24 mouse cellular contexts compared by ENCODE assay signal in the genomic region with DNA sequence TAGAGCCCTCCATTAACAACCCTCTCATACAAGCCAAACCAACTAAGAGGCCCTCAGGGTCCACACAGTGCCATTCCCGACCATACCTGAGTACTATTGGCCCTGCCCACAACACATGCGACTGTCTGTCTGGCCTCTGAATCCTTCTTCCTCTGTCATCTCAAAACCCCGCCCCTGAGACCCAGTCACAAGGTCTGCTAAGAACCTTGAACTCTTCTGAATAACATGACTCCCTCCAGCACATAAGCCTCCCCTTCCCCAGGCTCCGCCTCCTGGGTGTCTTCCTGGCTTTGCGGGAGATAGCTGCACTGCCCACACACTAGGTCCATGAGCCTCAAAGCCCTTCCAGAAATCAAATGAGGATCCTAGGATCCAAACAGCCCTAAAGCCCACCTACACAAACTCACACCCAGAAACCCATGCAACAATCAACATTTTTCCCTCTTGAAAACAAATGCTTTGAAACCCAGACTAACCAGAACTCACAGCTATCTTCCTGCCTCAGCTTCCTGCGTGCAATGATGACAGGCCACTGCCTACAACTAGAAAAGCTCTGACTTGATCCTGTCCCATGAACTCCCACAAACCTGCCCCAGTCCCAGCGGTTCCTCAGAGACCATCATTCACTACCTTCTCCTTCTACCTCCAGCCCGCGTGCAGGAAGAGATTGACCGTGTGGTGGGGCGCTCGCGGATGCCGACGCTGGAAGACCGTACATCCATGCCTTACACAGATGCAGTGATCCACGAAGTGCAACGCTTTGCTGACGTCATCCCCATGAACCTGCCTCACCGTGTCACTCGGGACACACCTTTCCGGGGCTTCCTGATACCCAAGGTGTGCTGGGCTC. TPM values are rescaled to one million over a fixed set of nuclear protein-coding genes. Genes with fewer than 3 reads are reported as not detected.
A peak's percentile ranks its signal among the peaks of the same experiment; 100 is the strongest.
DNase-seq lines count a peak whose midpoint lies in the region; ATAC-seq and TF ChIP-seq lines count a peak whose summit lies in the region.
"Had no signal": no experiment of that assay in that cellular context is flagged by ENCODE, and none has a peak within 500 bp of the region (broad histone marks: within the 10 kb centered on the region; RNA-seq: fewer than 3 reads in every experiment).

No protein-coding gene starts in this region.

- no peaks in the 10 kb centered on the region for H3K9me3 ChIP-seq in heart, embryonic 12.5 days (replicated peaks)
- no peaks in the 10 kb centered on the region; the same call in 1 of the 2 replicates for H3K9me3 ChIP-seq in heart, embryonic 11.5 days (replicated peaks; ENCODE audit: control insufficient read depth, low read length)
- H3K9me3 ChIP-seq in intestine, postnatal 0 days (ENCODE audit: control insufficient read depth): no peaks in the 10 kb centered on the region
- H3K9me3 ChIP-seq: hindbrain, embryonic 13.5 days had no signal

- WGBS in heart, embryonic 12.5 days: 83% methylated on average over 22 of the region's 22 CpGs
- WGBS in heart, embryonic 11.5 days (ENCODE audit: insufficient replicate concordance): 80% methylated on average over 22 of the region's 22 CpGs
- WGBS in lung, adult 2 months: 85% methylated on average over 22 of the region's 22 CpGs
- 89% methylated on average over 22 of the region's 22 CpGs for WGBS in intestine, postnatal 0 days

- no peak overlapping the region for H3K9ac ChIP-seq in heart, embryonic 12.5 days
- no peak overlapping the region for H3K9ac ChIP-seq in heart, embryonic 11.5 days (ENCODE audit: low read depth, low read length)
- H3K9ac ChIP-seq in intestine, postnatal 0 days (ENCODE audit: low read depth, low read length): no peak overlapping the region
- H3K9ac ChIP-seq: hindbrain, embryonic 13.5 days had no signal

- no peak overlapping the region for H3K4me3 ChIP-seq in heart, embryonic 12.5 days
- no peak overlapping the region for H3K4me3 ChIP-seq in heart, embryonic 11.5 days (ENCODE audit: low read depth, low read length)
- H3K4me3 ChIP-seq in lung, adult 2 months (replicated peaks; ENCODE audit: extremely low read depth, low read depth, low read length): no peak overlapping the region
- H3K4me3 ChIP-seq in intestine, postnatal 0 days (ENCODE audit: low read depth, low read length): no peak overlapping the region
- H3K4me3 ChIP-seq: erythroblast, embryonic 14.5 days; hindbrain, embryonic 13.5 days; midbrain, embryonic 10.5 days had no signal

- H3K4me1 ChIP-seq in heart, embryonic 12.5 days (replicated peaks): 0 out of 2 replicates have a peak, but pooled peaks cover 4% of the 10 kb centered on the region
- H3K4me1 ChIP-seq in heart, embryonic 11.5 days (ENCODE audit: control insufficient read depth, insufficient read depth, low read length): no peaks in the 10 kb centered on the region
- no peaks in the 10 kb centered on the region for H3K4me1 ChIP-seq in lung, adult 2 months (ENCODE audit: control insufficient read depth, insufficient read depth, low read length)
- 0 out of 2 replicates have a peak, but pooled peaks cover 3% of the 10 kb centered on the region for H3K4me1 ChIP-seq in intestine, postnatal 0 days (replicated peaks; ENCODE audit: control insufficient read depth, insufficient read depth, low read length)
- H3K4me1 ChIP-seq: hindbrain, embryonic 13.5 days; midbrain, embryonic 10.5 days had no signal

- no peaks in the 10 kb centered on the region for H3K27me3 ChIP-seq in heart, embryonic 12.5 days (replicated peaks)
- H3K27me3 ChIP-seq in heart, embryonic 11.5 days (ENCODE audit: control insufficient read depth, insufficient read depth, low read length): no peaks in the 10 kb centered on the region
- H3K27me3 ChIP-seq in intestine, postnatal 0 days (replicated peaks; ENCODE audit: control insufficient read depth, insufficient read depth, low read length): no peaks in the 10 kb centered on the region
- H3K27me3 ChIP-seq: hindbrain, embryonic 13.5 days had no signal

- H3K4me2 ChIP-seq in heart, embryonic 12.5 days: no peak overlapping the region
- no peak overlapping the region for H3K4me2 ChIP-seq in heart, embryonic 11.5 days
- no peak overlapping the region for H3K4me2 ChIP-seq in intestine, postnatal 0 days (replicated peaks; ENCODE audit: low read depth)
- H3K4me2 ChIP-seq: hindbrain, embryonic 13.5 days had no signal

- ATAC-seq in heart, embryonic 12.5 days (ENCODE audit: insufficient number of reproducible peaks, low FRiP score): 0 out of 2 replicates have a peak, but pooled peaks have one; percentile 38
- no peak for ATAC-seq in heart, embryonic 11.5 days (replicated peaks; ENCODE audit: insufficient number of reproducible peaks, low FRiP score, low TSS enrichment)
- peak; percentile 25; the same call in 1 of the 2 replicates for ATAC-seq in intestine, postnatal 0 days
- ATAC-seq: forebrain, embryonic 14.5 days had no signal

- TF ChIP-seq POLR2A in lung, adult 2 months (IDR thresholded peaks at IDR 0.05; ENCODE audit: borderline replicate concordance, extremely low read depth, low read depth, low read length): peak; percentile 33; the same call in 1 of the 2 replicates

- no peak for DNase-seq in lung, adult 2 months
- DNase-seq in lung, postnatal 25 days (ENCODE audit: low spot score): no peak
- peak; percentile 65 to 73 for DNase-seq in kidney, postnatal 36 days
- no peak for DNase-seq in right cerebral cortex, postnatal 36 days (ENCODE audit: low spot score in 2 of 2)
- DNase-seq in thymus, postnatal 25 days: no peak
- DNase-seq: cerebellum, postnatal 36 days; heart, postnatal 10 days; lung, postnatal 36 days; right cerebral cortex, adult 18-20 months; thymus, postnatal 36 days had no signal

- no peaks in the 10 kb centered on the region for H3K36me3 ChIP-seq in heart, embryonic 12.5 days
- H3K36me3 ChIP-seq in heart, embryonic 11.5 days (ENCODE audit: control insufficient read depth, insufficient read depth, low read length): no peaks in the 10 kb centered on the region
- H3K36me3 ChIP-seq in intestine, postnatal 0 days (ENCODE audit: control insufficient read depth, insufficient read depth): no peaks in the 10 kb centered on the region
- H3K36me3 ChIP-seq: hindbrain, embryonic 13.5 days; midbrain, embryonic 10.5 days had no signal

- no peak for TF ChIP-seq CTCF in lung, adult 2 months (IDR thresholded peaks at IDR 0.05; ENCODE audit: insufficient read depth, low read length)
- TF ChIP-seq CTCF in intestine, postnatal 0 days (IDR thresholded peaks at IDR 0.05; ENCODE audit: low read depth): no peak

- H3K27ac ChIP-seq in heart, embryonic 12.5 days (ENCODE audit: poor library complexity, severe bottlenecking): no peak overlapping the region
- no peak overlapping the region for H3K27ac ChIP-seq in heart, embryonic 11.5 days (ENCODE audit: low read depth, low read length)
- H3K27ac ChIP-seq in intestine, postnatal 0 days (ENCODE audit: low read depth, low read length): no peak overlapping the region
- H3K27ac ChIP-seq: hindbrain, embryonic 13.5 days; kidney, postnatal 0 days; midbrain, embryonic 10.5 days had no signal

RNA-seq across cellular contexts. Expression of gene Cyp2f2, which starts 11.0 kb away (rescaled TPM):
- polyA plus RNA-seq in heart, embryonic 12.5 days (2016; fragmentation: Nextera tagmentation; extraction: Ambion mirVana): not detected in 2 replicates
- polyA plus RNA-seq in heart, embryonic 11.5 days (2014; fragmentation: Nextera tagmentation; extraction: Ambion mirVana): not detected in 2 replicates
- polyA plus RNA-seq in lung, adult 2 months (2012; rRNA removed): 3,886 and 4,289 TPM in 2 replicates
- 0.31 and 0.42 TPM in 2 replicates for polyA plus RNA-seq in intestine, postnatal 0 days (2015; fragmentation: Nextera tagmentation; extraction: Ambion mirVana)
- polyA plus RNA-seq: C2C12; erythroblast, embryonic 14.5 days; forebrain, embryonic 14.5 days; midbrain, embryonic 10.5 days; neural tube, embryonic 11.5 days had no signal

RNA-seq across cellular contexts. Expression of gene Cyp2t4, which starts 22.8 kb away (rescaled TPM):
- polyA plus RNA-seq in heart, embryonic 12.5 days (2016; fragmentation: Nextera tagmentation; extraction: Ambion mirVana): not detected in 2 replicates
- polyA plus RNA-seq in heart, embryonic 11.5 days (2014; fragmentation: Nextera tagmentation; extraction: Ambion mirVana): 0.13 TPM in 1 of 2 replicates, not detected in the other
- not detected in 2 replicates for polyA plus RNA-seq in lung, adult 2 months (2012; rRNA removed)
- polyA plus RNA-seq in intestine, postnatal 0 days (2015; fragmentation: Nextera tagmentation; extraction: Ambion mirVana): not detected in 2 replicates
- polyA plus RNA-seq: C2C12; erythroblast, embryonic 14.5 days; forebrain, embryonic 14.5 days; kidney, postnatal 0 days; limb, embryonic 14.5 days; liver, embryonic 16.5 days; neural tube, embryonic 11.5 days; spleen, adult 2 months had no signal

RNA-seq across cellular contexts. Expression of gene Egln2, which starts 35.9 kb away (rescaled TPM):
- 56.5 and 57.4 TPM in 2 replicates for polyA plus RNA-seq in heart, embryonic 12.5 days (2016; fragmentation: Nextera tagmentation; extraction: Ambion mirVana)
- polyA plus RNA-seq in heart, embryonic 11.5 days (2014; fragmentation: Nextera tagmentation; extraction: Ambion mirVana): 27.4 and 29.0 TPM in 2 replicates
- polyA plus RNA-seq in lung, adult 2 months (2012; rRNA removed): 107 and 115 TPM in 2 replicates
- polyA plus RNA-seq in intestine, postnatal 0 days (2015; fragmentation: Nextera tagmentation; extraction: Ambion mirVana): 63.9 and 64.0 TPM in 2 replicates

RNA-seq across cellular contexts. Expression of gene Rab4b, which starts 48.0 kb away (rescaled TPM):
- 51.2 and 53.5 TPM in 2 replicates for polyA plus RNA-seq in heart, embryonic 12.5 days (2016; fragmentation: Nextera tagmentation; extraction: Ambion mirVana)
- polyA plus RNA-seq in heart, embryonic 11.5 days (2014; fragmentation: Nextera tagmentation; extraction: Ambion mirVana): 44.3 and 49.7 TPM in 2 replicates
- polyA plus RNA-seq in lung, adult 2 months (2012; rRNA removed): 67.8 and 69.0 TPM in 2 replicates
- polyA plus RNA-seq in intestine, postnatal 0 days (2015; fragmentation: Nextera tagmentation; extraction: Ambion mirVana): 96.2 and 103 TPM in 2 replicates

RNA-seq across cellular contexts. Expression of gene Gm21983, which starts 50.1 kb away (rescaled TPM):
- 0.34 and 0.64 TPM in 2 replicates for polyA plus RNA-seq in heart, embryonic 12.5 days (2016; fragmentation: Nextera tagmentation; extraction: Ambion mirVana)
- polyA plus RNA-seq in heart, embryonic 11.5 days (2014; fragmentation: Nextera tagmentation; extraction: Ambion mirVana): 0.67 TPM in 1 of 2 replicates, not detected in the other
- not detected in 2 replicates for polyA plus RNA-seq in lung, adult 2 months (2012; rRNA removed)
- polyA plus RNA-seq in intestine, postnatal 0 days (2015; fragmentation: Nextera tagmentation; extraction: Ambion mirVana): 0.22 TPM in 1 of 2 replicates, not detected in the other
- polyA plus RNA-seq: erythroblast, embryonic 14.5 days; forebrain, embryonic 14.5 days; liver, embryonic 16.5 days; midbrain, embryonic 10.5 days; neural tube, embryonic 11.5 days; spleen, adult 2 months; stomach, embryonic 16.5 days had no signal

Comparison
In these comparisons a context has a peak if more than half of its experiments do, and no peak if none do; other contexts are left out.
1. DNase-seq: peak in kidney, postnatal 36 days (2 of 2); none in lung, adult 2 months (single experiment), lung, postnatal 25 days (single experiment), right cerebral cortex, postnatal 36 days (0 of 2) and thymus, postnatal 25 days (single experiment).
2. RNA of gene Cyp2f2, which starts 11.0 kb away (polyA plus RNA-seq): 3,886 to 4,289 TPM in lung, adult 2 months; 0.31 to 0.42 TPM in intestine, postnatal 0 days, not detected in heart, embryonic 12.5 days and not detected in heart, embryonic 11.5 days; every median in the first group is over 1,000 times any median in the second.